Mouse (Mus musculus): ENCODE measurements around the gene Tab1. TPM values are rescaled to one million over a fixed set of nuclear protein-coding genes. Genes with fewer than 3 reads are reported as not detected.

Tab1 gene
- polyA plus RNA-seq, 1 experiment from 2014 or later: 28.0 TPM

GRCm38 (mm10) chr15:80206057-80206565 lies 73.2 kb downstream of the Tab1 start:
- no peak overlapping the region for H3K4me2 ChIP-seq (ENCODE audit: low read length)
- no peaks in the 10 kb centered on the region for H3K9me3 ChIP-seq (ENCODE audit: control insufficient read depth, low read length)
- no peak for ATAC-seq (ENCODE audit: insufficient number of reproducible peaks, insufficient read depth, low FRiP score, low read depth)
- H3K9ac ChIP-seq (ENCODE audit: low read length): no peak overlapping the region
- H3K4me1 ChIP-seq (ENCODE audit: control insufficient read depth in 2 of 2, insufficient read depth in 2 of 2, low read length in 2 of 2): no peaks in the 10 kb centered on the region
- H3K27me3 ChIP-seq (ENCODE audit: control insufficient read depth, insufficient read depth, low read length): no peaks in the 10 kb centered on the region
- H3K27ac ChIP-seq (replicated peaks in 1 of 2; ENCODE audit: control insufficient read depth in 1 of 2, insufficient read depth in 1 of 2, low read depth in 2 of 2, low read length in 2 of 2): no peak overlapping the region
- 79% methylated on average over 3 of the region's 3 CpGs for WGBS
- no peak overlapping the region for H3K4me3 ChIP-seq (ENCODE audit: control insufficient read depth in 1 of 2, insufficient read depth in 1 of 2, low read depth in 1 of 2, low read length in 2 of 2)
- no peaks in the 10 kb centered on the region for H3K36me3 ChIP-seq (ENCODE audit: control insufficient read depth, insufficient read depth, low read length)

- H3K9ac ChIP-seq (ENCODE audit: low read length): no peak overlapping the region
- H3K9me3 ChIP-seq (ENCODE audit: control insufficient read depth, low read length): no peaks in the 10 kb centered on the region
- no peak overlapping the region for H3K4me3 ChIP-seq (ENCODE audit: control insufficient read depth in 1 of 2, insufficient read depth in 1 of 2, low read depth in 1 of 2, low read length in 2 of 2)
- H3K4me2 ChIP-seq (ENCODE audit: low read length): no peak overlapping the region
- H3K27ac ChIP-seq (replicated peaks in 1 of 2; ENCODE audit: control insufficient read depth in 1 of 2, insufficient read depth in 1 of 2, low read depth in 2 of 2, low read length in 2 of 2): no peak overlapping the region
- H3K27me3 ChIP-seq (ENCODE audit: control insufficient read depth, insufficient read depth, low read length): no peaks in the 10 kb centered on the region
- no peaks in the 10 kb centered on the region for H3K4me1 ChIP-seq (ENCODE audit: control insufficient read depth in 2 of 2, insufficient read depth in 2 of 2, low read length in 2 of 2)
- no peak for ATAC-seq (ENCODE audit: insufficient number of reproducible peaks, insufficient read depth, low FRiP score, low read depth)
- WGBS: 45% methylated on average over 4 of the region's 4 CpGs
- no peaks in the 10 kb centered on the region for H3K36me3 ChIP-seq (ENCODE audit: control insufficient read depth, insufficient read depth, low read length)
These were observed 75.5 kb downstream of the Tab1 start for GRCm38 (mm10) chr15:80208446-80208845.

Other genes with a start within 250 kb of the Tab1 start
- 12.9 and 13.3 TPM in 2 replicates for gene Apobec3, start 241.5 kb upstream of the Tab1 start, polyA plus RNA-seq (2014; fragmentation: Nextera tagmentation; extraction: Ambion mirVana)
- 0.78 and 1.5 TPM in 2 replicates for gene Cbx7, start 162.0 kb upstream of the Tab1 start, polyA plus RNA-seq (2014; fragmentation: Nextera tagmentation; extraction: Ambion mirVana)
- gene Pdgfb, start 118.2 kb upstream of the Tab1 start, polyA plus RNA-seq (2014; fragmentation: Nextera tagmentation; extraction: Ambion mirVana): 4.9 and 5.2 TPM in 2 replicates
- 40.7 and 44.5 TPM in 2 replicates for gene Syngr1, start 41.8 kb upstream of the Tab1 start, polyA plus RNA-seq (2014; fragmentation: Nextera tagmentation; extraction: Ambion mirVana)
- 763 and 822 TPM in 2 replicates for gene Rpl3, start 41.3 kb upstream of the Tab1 start, polyA plus RNA-seq (2014; fragmentation: Nextera tagmentation; extraction: Ambion mirVana)
- 0.78 and 1.9 TPM in 2 replicates for gene Mgat3, start 40.6 kb downstream of the Tab1 start, polyA plus RNA-seq (2014; fragmentation: Nextera tagmentation; extraction: Ambion mirVana)
- gene Mief1, start 100.9 kb downstream of the Tab1 start, polyA plus RNA-seq (2014; fragmentation: Nextera tagmentation; extraction: Ambion mirVana): 27.6 and 28.1 TPM in 2 replicates
- gene AC140267.1, start 102.7 kb downstream of the Tab1 start, polyA plus RNA-seq (2014; fragmentation: Nextera tagmentation; extraction: Ambion mirVana): not detected in 2 replicates
- 69.6 and 71.5 TPM in 2 replicates for gene Atf4, start 122.1 kb downstream of the Tab1 start, polyA plus RNA-seq (2014; fragmentation: Nextera tagmentation; extraction: Ambion mirVana)
- gene Rps19bp1, start 131.2 kb downstream of the Tab1 start, polyA plus RNA-seq (2014; fragmentation: Nextera tagmentation; extraction: Ambion mirVana): 41.5 and 45.9 TPM in 2 replicates
- not detected in 2 replicates for gene Cacna1i, start 154.1 kb downstream of the Tab1 start, polyA plus RNA-seq (2014; fragmentation: Nextera tagmentation; extraction: Ambion mirVana)